Mouse (Mus musculus) erythroid progenitor cell, adult 5-6 weeks (primary cell): Measurements from ENCODE around the gene Pla2g5. TPM values are rescaled to one million over a fixed set of nuclear protein-coding genes. Genes with fewer than 3 reads are reported as not detected.

Experiments
- ATAC-seq: replicated peaks from 2 replicates; pipeline ENCODE4 v1.8.0; 2016; ENCODE audit warnings: moderate number of reproducible peaks, mild to moderate bottlenecking, moderate TSS enrichment, inconsistent platforms; ENCODE audit not compliant: poor library complexity, low FRiP score, severe bottlenecking
- total RNA-seq, 2 experiments: library from RNA; stranded (forward) in 1 of 2; stranded (reverse) in 1 of 2; fragments of 150-400 nt in 1 of 2; fragments of 186-747, 209-891 nt in 1 of 2; gene quantifications; 2 replicates each; pipeline versions ENCODE4 v1.2.3 to v1.2.4; 2015 to 2017; ENCODE audit warnings: low replicate concordance in 2 of 2

Pla2g5 gene
- total RNA-seq, 2 experiments from 2014 or later = not detected

- ATAC-seq = no peak
Observed at GRCm38 (mm10) chr4:138805248-138805647, 58.0 kb downstream of the Pla2g5 start.

GRCm38 (mm10) chr4:138802917-138803316, 60.4 kb downstream of the Pla2g5 start:
- no peak for ATAC-seq

- ATAC-seq = no peak
Observed at GRCm38 (mm10) chr4:138801631-138802030, 61.7 kb downstream of the Pla2g5 start.

- ATAC-seq = no peak
Observed at GRCm38 (mm10) chr4:138800134-138800744, 63.0 kb downstream of the Pla2g5 start.

GRCm38 (mm10) chr4:138797217-138797570, 66.1 kb downstream of the Pla2g5 start:
- no peak for ATAC-seq

- no peak for ATAC-seq
Observed at GRCm38 (mm10) chr4:138796513-138797216, 66.6 kb downstream of the Pla2g5 start.

- ATAC-seq = no peak
Observed at GRCm38 (mm10) chr4:138794344-138794743, 68.9 kb downstream of the Pla2g5 start.

GRCm38 (mm10) chr4:138793276-138793675, 70.0 kb downstream of the Pla2g5 start:
- no peak for ATAC-seq

- no peak for ATAC-seq
Observed at GRCm38 (mm10) chr4:138792599-138792998, 70.7 kb downstream of the Pla2g5 start.

- ATAC-seq = no peak
Observed at GRCm38 (mm10) chr4:138791452-138791851, 71.8 kb downstream of the Pla2g5 start.

GRCm38 (mm10) chr4:138788381-138788780, 74.9 kb downstream of the Pla2g5 start:
- no peak for ATAC-seq

GRCm38 (mm10) chr4:138786141-138786540, 77.1 kb downstream of the Pla2g5 start:
- no peak for ATAC-seq

- ATAC-seq = no peak
Observed at GRCm38 (mm10) chr4:138785721-138786120, 77.6 kb downstream of the Pla2g5 start.

- no peak for ATAC-seq
Observed at GRCm38 (mm10) chr4:138782098-138782497, 81.2 kb downstream of the Pla2g5 start.

GRCm38 (mm10) chr4:138780300-138780699, 83.0 kb downstream of the Pla2g5 start:
- no peak for ATAC-seq

GRCm38 (mm10) chr4:138777417-138778407, 85.6 kb downstream of the Pla2g5 start:
- ATAC-seq = no peak

- no peak for ATAC-seq
Observed at GRCm38 (mm10) chr4:138775435-138775834, 87.8 kb downstream of the Pla2g5 start, which contains the start of gene Pla2g2d. Gene Pla2g2d, plus strand, starts transcription at chr4:138775735.

GRCm38 (mm10) chr4:138772386-138772785, 90.9 kb downstream of the Pla2g5 start:
- ATAC-seq = no peak

- ATAC-seq = no peak
Observed at GRCm38 (mm10) chr4:138771970-138772369, 91.3 kb downstream of the Pla2g5 start.

GRCm38 (mm10) chr4:138762266-138762665, 101.0 kb downstream of the Pla2g5 start:
- no peak for ATAC-seq
